Mouse (Mus musculus): Measurements from ENCODE around the gene Asphd2. TPM values are rescaled to one million over a fixed set of nuclear protein-coding genes. Genes with fewer than 3 reads are reported as not detected.

Gene Asphd2
- polyA plus RNA-seq, 1 experiment from 2014 or later: 57.3 TPM

DNA sequence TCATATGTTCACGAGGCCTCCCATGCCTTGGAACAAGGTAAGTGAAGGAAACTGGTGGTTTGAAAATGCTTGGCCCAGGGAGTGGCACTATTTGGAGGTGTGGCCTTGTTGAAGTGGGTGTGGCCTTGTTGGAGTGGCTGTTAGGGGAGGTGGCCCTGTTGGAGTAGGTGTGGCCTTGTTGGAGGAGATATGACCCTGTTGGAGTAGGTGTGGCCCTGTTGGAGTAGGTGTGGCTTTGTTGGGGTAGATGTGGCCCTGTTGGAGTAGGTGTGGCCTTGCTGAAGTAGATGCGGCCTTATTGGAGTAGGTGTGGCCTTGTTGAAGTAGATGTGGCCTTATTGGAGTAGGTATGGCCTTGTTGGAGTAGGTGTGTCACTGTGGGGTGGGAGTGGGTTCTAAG is 8.7 kb downstream of the Asphd2 start:
- H3K9ac ChIP-seq: no peak overlapping the region
- H3K9me3 ChIP-seq: no peaks in the 10 kb centered on the region
- H3K36me3 ChIP-seq (replicated peaks): peaks cover 41% of the 10 kb centered on the region
- 82% methylated on average over 2 of the region's 2 CpGs for WGBS
- no peak overlapping the region for H3K4me2 ChIP-seq
- H3K4me3 ChIP-seq (replicated peaks): no peak overlapping the region
- no peaks in the 10 kb centered on the region for H3K27me3 ChIP-seq
- no peak for ATAC-seq (ENCODE audit: low FRiP score)
- H3K4me1 ChIP-seq: peaks cover 9% of the 10 kb centered on the region
- H3K27ac ChIP-seq: no peak overlapping the region

DNA sequence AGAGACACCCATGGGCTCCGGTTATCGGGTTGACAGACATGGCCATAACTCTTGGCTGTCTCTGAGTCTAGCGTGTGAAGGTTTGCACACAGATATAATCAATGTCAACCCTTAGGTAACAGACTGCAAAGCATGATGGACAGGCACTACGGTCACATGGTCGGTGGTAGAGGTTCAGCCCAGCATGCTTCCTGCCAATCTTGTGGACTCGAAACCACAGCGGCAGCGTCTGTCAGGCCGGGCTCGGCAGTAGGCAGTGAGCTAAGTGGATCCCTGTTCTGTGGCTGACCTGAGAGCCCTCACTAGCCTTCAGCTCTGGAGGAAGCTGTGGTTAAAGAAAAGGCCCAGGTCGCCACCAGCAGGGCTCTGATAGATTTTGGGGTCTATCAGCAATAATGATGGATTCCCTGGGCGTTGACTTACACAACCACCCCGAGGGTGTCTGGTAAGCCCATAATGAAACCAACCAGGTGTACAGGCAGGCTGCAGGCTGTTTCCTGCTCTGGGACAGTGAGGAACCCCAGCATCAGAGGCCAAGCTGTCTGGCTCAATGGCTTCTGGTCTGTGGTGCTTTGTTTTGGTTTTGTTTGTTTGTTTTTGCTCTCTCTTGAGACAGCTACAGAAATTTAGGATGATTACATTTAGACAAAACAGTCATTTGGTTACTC is 9.7 kb downstream of the Asphd2 start:
- Histone ChIP-seq H3K4me1 (peaks cover 7% of the 10 kb centered on the region), H3K36me3 (replicated peaks) (peaks cover 39% of the 10 kb centered on the region)
- 90% methylated on average over 13 of the region's 13 CpGs for WGBS

DNA sequence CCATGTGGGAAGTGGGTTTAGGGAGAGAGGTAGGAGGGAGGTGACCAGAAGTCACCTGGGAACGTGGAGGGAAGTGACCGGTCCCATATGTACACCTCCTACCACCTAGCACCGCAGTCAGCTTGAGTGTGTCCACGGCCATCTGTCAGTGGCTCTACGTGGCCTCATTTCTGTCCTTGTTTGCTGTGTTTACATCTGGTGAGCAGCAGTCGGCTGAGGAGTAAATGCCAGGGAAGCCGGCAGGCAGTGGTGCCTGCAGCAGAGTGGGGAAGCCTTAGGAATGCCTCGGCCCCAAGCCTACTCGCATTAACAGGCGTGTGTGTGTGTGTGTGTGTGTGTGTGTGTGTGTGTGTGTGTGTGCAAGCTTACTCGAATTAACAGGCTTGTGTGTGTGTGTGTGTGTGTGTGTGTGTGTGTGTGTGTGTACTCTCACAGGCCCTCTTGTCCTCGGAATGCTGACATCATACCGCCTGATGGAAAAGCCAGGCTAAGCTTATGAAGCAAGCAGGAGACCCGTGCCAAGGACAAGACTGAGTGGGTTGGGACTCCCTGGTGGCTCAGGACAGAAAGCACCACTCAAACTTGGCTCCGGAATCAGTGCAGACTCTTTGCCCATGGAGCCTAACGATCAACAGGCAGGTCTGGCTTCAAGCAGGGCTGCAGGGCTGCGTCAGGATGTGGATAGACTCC is 11.9 kb downstream of the Asphd2 start:
- H3K27me3 ChIP-seq: no peaks in the 10 kb centered on the region
- H3K9ac ChIP-seq: no peak overlapping the region
- H3K4me2 ChIP-seq: no peak overlapping the region
- H3K27ac ChIP-seq: no peak overlapping the region; the same call in 1 of the 2 replicates
- H3K36me3 ChIP-seq (replicated peaks): peaks cover 52% of the 10 kb centered on the region
- 0 out of 2 replicates have a peak, but pooled peaks have one; percentile 25 for ATAC-seq (ENCODE audit: low FRiP score)
- H3K4me1 ChIP-seq: peaks cover 7% of the 10 kb centered on the region; the same call in 1 of the 2 replicates
- 77% methylated on average over 17 of the region's 17 CpGs for WGBS
- no peaks in the 10 kb centered on the region for H3K9me3 ChIP-seq
- H3K4me3 ChIP-seq (replicated peaks): no peak overlapping the region

More for the DNA sequence above, 9.7 kb downstream of the Asphd2 start:
- Histone ChIP-seq H3K4me3 (replicated peaks) (no peak overlapping the region), H3K9ac (no peak overlapping the region), H3K9me3 (no peaks in the 10 kb centered on the region), H3K27ac (no peak overlapping the region), H3K4me2 (no peak overlapping the region), H3K27me3 (no peaks in the 10 kb centered on the region)
- ATAC-seq (ENCODE audit: low FRiP score): no peak

DNA sequence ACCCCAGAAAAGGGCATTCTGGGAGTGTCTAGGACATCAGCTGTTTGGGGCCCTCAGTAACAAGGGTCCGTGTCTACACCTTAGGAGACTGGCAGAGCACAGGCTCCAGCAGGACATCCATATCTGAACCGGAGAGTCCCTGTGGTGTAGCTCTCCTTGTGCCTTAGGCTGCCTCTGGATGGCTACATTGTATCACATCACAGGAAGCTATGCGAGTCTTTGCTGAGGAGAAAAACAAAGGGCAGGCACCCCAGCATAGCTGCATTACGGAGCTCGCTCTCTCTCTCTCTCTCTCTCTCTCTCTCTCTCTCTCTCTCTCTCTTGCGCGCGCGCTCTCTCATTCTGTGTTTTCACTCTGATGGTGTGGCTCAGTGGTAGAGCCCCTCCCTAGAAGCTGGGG is 12.6 kb downstream of the Asphd2 start:
- ATAC-seq (ENCODE audit: low FRiP score): 0 out of 2 replicates have a peak, but pooled peaks have one; percentile 36
- H3K4me2 ChIP-seq: no peak overlapping the region
- peaks cover 46% of the 10 kb centered on the region for H3K36me3 ChIP-seq (replicated peaks)
- H3K9ac ChIP-seq: peak overlapping the region; percentile 3; the same call in 1 of the 2 replicates
- no peaks in the 10 kb centered on the region for H3K27me3 ChIP-seq
- H3K9me3 ChIP-seq: no peaks in the 10 kb centered on the region
- 55% methylated on average over 9 of the region's 9 CpGs for WGBS
- H3K4me1 ChIP-seq: peaks cover 7% of the 10 kb centered on the region; the same call in 1 of the 2 replicates
- peak overlapping the region; percentile 56; the same call in 1 of the 2 replicates for H3K27ac ChIP-seq
- H3K4me3 ChIP-seq (replicated peaks): no peak overlapping the region

DNA sequence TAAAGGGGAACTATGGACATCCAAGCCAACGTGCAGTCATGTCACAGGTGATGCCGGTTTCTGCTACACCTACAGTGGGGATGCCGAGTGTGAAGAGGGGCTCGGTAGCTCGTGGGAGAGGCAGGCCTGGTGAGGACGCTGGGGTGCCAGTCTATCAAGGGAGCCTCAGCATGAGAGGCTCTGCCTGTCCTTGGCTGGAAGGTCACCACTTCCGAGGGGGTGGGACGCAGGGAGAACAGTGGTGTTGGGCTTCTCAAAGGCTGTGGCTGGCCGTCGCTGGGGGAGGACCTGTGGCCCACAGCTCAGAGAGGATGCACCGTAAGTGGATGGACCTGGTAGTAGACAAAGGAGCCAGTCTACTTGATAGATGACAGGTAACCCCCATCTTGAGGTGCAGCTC is 13.5 kb downstream of the Asphd2 start:
- peaks cover 44% of the 10 kb centered on the region for H3K36me3 ChIP-seq (replicated peaks)
- H3K27me3 ChIP-seq: no peaks in the 10 kb centered on the region
- H3K9ac ChIP-seq: no peak overlapping the region
- no peaks in the 10 kb centered on the region for H3K9me3 ChIP-seq
- H3K27ac ChIP-seq: no peak overlapping the region
- 91% methylated on average over 11 of the region's 11 CpGs for WGBS
- ATAC-seq (ENCODE audit: low FRiP score): no peak
- no peak overlapping the region for H3K4me3 ChIP-seq (replicated peaks)
- H3K4me1 ChIP-seq: peaks cover 7% of the 10 kb centered on the region; the same call in 1 of the 2 replicates
- H3K4me2 ChIP-seq: no peak overlapping the region

DNA sequence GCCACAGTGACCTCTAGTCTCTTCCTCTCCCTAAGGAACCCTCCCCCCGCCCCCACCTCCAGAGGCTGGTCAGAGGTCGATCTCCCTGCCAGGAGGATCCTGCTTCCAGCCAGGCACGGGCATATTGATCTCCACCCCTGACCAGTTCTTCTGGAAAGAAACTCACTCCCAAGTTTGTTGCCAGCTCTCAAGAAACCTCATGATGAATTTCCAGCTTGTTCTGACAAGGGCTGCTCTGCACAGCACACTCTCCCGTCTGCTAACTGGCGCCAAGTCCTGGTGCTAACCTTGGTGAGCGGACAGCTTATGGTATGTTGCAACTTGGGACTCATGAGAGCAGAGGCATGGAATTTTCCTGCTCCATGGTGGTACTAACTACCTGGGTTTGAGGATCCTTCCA is 15.9 kb downstream of the Asphd2 start:
- no peak overlapping the region for H3K4me2 ChIP-seq
- no peak overlapping the region for H3K27ac ChIP-seq
- H3K9me3 ChIP-seq: no peaks in the 10 kb centered on the region
- no peak overlapping the region for H3K9ac ChIP-seq
- ATAC-seq (ENCODE audit: low FRiP score): no peak
- no peaks in the 10 kb centered on the region for H3K27me3 ChIP-seq
- 85% methylated on average over 6 of the region's 6 CpGs for WGBS
- peaks cover 52% of the 10 kb centered on the region for H3K36me3 ChIP-seq (replicated peaks)
- H3K4me1 ChIP-seq: peaks cover 7% of the 10 kb centered on the region; the same call in 1 of the 2 replicates
- no peak overlapping the region for H3K4me3 ChIP-seq (replicated peaks)

DNA sequence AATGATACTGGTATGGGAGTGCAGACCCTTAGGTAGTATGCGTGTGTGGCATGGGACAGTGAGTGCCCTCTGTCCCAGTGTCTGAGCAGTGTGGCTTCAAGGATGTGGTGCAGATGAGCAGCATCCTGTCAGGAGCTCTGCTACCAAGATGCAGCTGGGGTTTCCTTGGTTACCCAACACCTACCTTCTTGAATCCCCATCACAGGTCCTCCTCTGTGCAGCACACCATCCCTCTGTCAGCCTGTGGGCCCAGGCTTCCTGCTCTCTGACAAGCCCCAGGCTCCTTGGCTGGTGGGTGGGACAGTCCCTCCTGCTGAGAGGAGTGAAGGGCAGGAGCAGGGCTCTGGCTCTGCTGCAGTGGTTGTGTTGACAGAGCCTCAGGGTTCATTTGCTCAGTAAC is 17.3 kb downstream of the Asphd2 start:
- ATAC-seq (ENCODE audit: low FRiP score): no peak

DNA sequence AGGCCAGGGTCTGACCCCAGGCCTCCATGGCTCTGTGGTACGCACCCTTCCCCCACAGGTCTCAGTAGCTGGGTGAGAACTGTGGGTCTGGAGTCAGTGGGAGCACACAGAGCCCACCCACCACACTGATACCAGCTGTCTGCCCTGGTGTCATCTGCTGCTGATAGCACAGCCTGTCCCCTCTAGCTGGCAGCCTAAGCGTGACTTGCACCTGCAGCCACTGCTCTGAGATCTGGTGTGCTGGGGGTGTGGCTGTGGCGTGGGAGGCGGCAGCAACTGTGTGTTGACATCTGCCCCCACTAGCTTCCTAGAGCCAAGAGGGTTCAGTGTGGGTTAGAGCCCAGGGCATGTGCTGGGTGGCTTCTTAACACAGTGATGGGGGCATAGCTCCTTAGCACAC is 18.6 kb downstream of the Asphd2 start:
- no peaks in the 10 kb centered on the region for H3K27me3 ChIP-seq
- WGBS: 96% methylated on average over 4 of the region's 4 CpGs
- no peak for ATAC-seq (ENCODE audit: low FRiP score)
- H3K4me2 ChIP-seq: no peak overlapping the region
- H3K9me3 ChIP-seq: no peaks in the 10 kb centered on the region
- no peak overlapping the region for H3K9ac ChIP-seq
- H3K4me3 ChIP-seq (replicated peaks): no peak overlapping the region
- peaks cover 24% of the 10 kb centered on the region for H3K4me1 ChIP-seq
- H3K36me3 ChIP-seq (replicated peaks): peaks cover 57% of the 10 kb centered on the region
- no peak overlapping the region for H3K27ac ChIP-seq

More for the DNA sequence above, 17.3 kb downstream of the Asphd2 start:
- peaks cover 18% of the 10 kb centered on the region for H3K4me1 ChIP-seq
- H3K27me3 ChIP-seq: no peaks in the 10 kb centered on the region
- H3K4me2 ChIP-seq: no peak overlapping the region
- no peak overlapping the region for H3K4me3 ChIP-seq (replicated peaks)
- peaks cover 57% of the 10 kb centered on the region for H3K36me3 ChIP-seq (replicated peaks)
- no peak overlapping the region for H3K27ac ChIP-seq
- H3K9me3 ChIP-seq: no peaks in the 10 kb centered on the region
- WGBS: 95% methylated on average over 1 of the region's 1 CpGs
- H3K9ac ChIP-seq: no peak overlapping the region

DNA sequence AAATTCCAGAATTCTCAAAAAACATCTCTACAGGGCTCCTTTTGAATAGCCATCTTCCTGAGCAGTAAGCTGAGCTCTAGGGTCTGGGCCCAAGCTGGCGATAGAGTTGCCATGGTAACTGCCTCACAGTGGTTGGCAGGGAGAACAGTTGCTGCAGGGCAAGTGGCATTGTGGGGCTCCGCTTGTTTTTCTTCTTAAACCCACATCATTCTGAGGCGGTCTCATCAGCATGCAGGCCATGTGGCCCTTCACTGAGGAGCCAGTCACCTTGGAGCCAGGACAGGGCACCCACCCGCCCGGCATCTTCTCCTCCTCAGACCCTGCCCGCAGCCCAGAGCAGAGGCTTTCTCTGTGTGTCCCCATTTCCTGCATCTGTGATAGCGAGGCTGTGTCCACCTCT is 22.7 kb downstream of the Asphd2 start:
- peak overlapping the region; percentile 36 for H3K4me2 ChIP-seq
- peak overlapping the region; percentile 94 for H3K27ac ChIP-seq
- peak overlapping the region; percentile 36 for H3K9ac ChIP-seq
- peaks cover 36% of the 10 kb centered on the region for H3K4me1 ChIP-seq
- no peaks in the 10 kb centered on the region for H3K9me3 ChIP-seq
- peaks cover 72% of the 10 kb centered on the region for H3K36me3 ChIP-seq (replicated peaks)
- no peaks in the 10 kb centered on the region for H3K27me3 ChIP-seq
- WGBS: 21% methylated on average over 7 of the region's 7 CpGs
- H3K4me3 ChIP-seq (replicated peaks): no peak overlapping the region
- ATAC-seq (ENCODE audit: low FRiP score): peak; percentile 90

DNA sequence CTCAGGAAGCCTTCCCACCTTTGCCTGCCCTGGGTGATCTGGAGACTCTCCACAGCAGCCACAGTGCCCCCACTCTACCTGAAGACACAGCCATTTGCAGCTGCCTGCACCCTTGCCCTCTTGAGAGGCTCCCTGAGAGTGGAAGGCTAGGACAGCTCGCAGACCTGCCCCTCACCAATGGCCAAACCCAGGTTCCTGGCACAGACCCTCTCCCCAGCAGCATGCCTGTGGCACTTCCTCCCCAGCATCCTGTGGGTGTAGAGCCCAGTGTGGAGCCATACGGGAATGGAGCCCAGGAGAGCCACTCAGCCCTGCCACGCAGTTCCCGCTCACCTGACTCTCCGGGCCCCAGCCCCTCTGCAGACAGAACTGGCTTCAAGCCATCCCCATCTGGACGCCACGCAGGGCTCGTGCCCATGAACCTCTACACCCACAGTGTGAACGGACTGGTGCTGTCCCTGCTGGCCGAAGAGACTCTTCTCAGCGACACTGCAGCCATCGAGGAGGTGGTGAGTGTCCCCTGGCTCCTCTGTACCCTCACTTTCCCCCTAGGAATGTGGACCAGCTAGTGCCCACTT is 24.3 kb downstream of the Asphd2 start:
- no peaks in the 10 kb centered on the region for H3K9me3 ChIP-seq
- no peak for ATAC-seq (ENCODE audit: low FRiP score)
- H3K9ac ChIP-seq: no peak overlapping the region
- no peak overlapping the region for H3K4me3 ChIP-seq (replicated peaks)
- 92% methylated on average over 12 of the region's 12 CpGs for WGBS
- H3K27ac ChIP-seq: 0 out of 2 replicates have a peak overlapping the region, but pooled peaks have one; percentile 1
- peaks cover 70% of the 10 kb centered on the region for H3K36me3 ChIP-seq (replicated peaks)
- H3K4me1 ChIP-seq: peaks cover 36% of the 10 kb centered on the region
- no peaks in the 10 kb centered on the region for H3K27me3 ChIP-seq
- H3K4me2 ChIP-seq: no peak overlapping the region

DNA sequence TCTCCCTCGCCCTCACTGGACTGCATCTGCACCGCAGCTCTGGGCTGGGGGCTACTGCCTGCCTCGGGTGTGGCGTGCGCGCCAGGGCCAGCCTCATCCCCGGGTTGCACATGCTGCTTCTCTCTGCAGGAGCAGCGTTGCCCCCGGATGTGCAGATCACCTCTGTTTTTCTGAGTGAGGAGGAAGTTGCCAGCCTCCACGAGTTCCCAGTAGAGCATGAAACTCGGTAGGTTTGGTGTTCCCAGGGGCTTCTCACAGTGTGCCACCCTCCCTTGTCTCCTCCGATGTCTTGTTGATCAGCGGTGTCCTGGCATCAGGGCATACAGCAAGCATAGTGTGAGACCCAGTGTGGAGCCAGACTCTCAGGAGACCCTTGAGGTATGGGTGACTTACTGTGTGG is 25.3 kb downstream of the Asphd2 start:
- Histone ChIP-seq H3K4me1 (peaks cover 36% of the 10 kb centered on the region), H3K27ac (no peak overlapping the region), H3K4me2 (no peak overlapping the region), H3K9ac (peak overlapping the region; percentile 7; the same call in 1 of the 2 replicates), H3K9me3 (no peaks in the 10 kb centered on the region), H3K4me3 (replicated peaks) (no peak overlapping the region), H3K27me3 (no peaks in the 10 kb centered on the region), H3K36me3 (replicated peaks) (peaks cover 71% of the 10 kb centered on the region)
- WGBS: 87% methylated on average over 13 of the region's 13 CpGs
- no peak for ATAC-seq (ENCODE audit: low FRiP score)

DNA sequence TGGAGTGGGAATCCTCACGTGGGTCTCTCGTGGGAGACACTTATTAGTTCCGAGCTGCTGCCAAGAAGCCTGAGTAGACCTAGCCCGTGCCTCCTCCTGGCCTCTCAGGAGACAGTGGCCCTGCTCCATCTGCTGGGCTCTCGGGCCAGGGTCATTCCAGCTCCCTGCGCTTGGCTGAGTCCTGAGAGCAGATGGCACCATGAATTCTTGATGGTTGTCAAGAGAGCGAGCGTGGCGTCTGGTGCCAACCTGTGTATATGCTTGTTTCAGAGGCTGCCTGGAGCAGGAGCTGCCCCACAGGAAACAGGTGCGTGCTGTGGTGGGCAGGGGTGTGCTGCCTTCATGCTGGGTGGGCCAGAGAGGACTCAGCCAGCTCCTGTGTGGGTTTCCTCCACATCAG is 26.0 kb downstream of the Asphd2 start:
- no peak overlapping the region for H3K4me2 ChIP-seq
- H3K4me1 ChIP-seq: peaks cover 36% of the 10 kb centered on the region
- 0 out of 2 replicates have a peak overlapping the region, but pooled peaks have one; percentile 7 for H3K9ac ChIP-seq
- H3K9me3 ChIP-seq: no peaks in the 10 kb centered on the region
- H3K27me3 ChIP-seq: no peaks in the 10 kb centered on the region
- H3K4me3 ChIP-seq (replicated peaks): no peak overlapping the region
- no peak overlapping the region for H3K27ac ChIP-seq
- WGBS: 96% methylated on average over 10 of the region's 10 CpGs
- ATAC-seq (ENCODE audit: low FRiP score): no peak
- H3K36me3 ChIP-seq (replicated peaks): peaks cover 71% of the 10 kb centered on the region

Measured in forebrain, embryonic 12.5 days (tissue).